Mouse (Mus musculus) embryonic facial prominence, embryonic 10.5 days (tissue): Measurements from ENCODE around the gene Zfhx3. TPM values are rescaled to one million over a fixed set of nuclear protein-coding genes. Genes with fewer than 3 reads are reported as not detected.
A peak's percentile ranks its signal among the peaks of the same experiment; 100 is the strongest.

Source experiments
- DNase-seq: peaks from one replicate; pipeline ENCODE4 v3.0.0-alpha.2; 2017; ENCODE audit warnings: low spot score
- H3K27ac ChIP-seq: fragments of 300-500 bp; sonication (generic); replicated peaks from 2 replicates; pipeline ENCODE4 v1.5.1; 2016; ENCODE audit warnings: mild to moderate bottlenecking
- H3K27me3 ChIP-seq: fragments of 300-500 bp; sonication (generic); replicated peaks from 2 replicates; pipeline ENCODE4 v1.6.1; 2016; ENCODE audit warnings: low read depth, mild to moderate bottlenecking; ENCODE audit not compliant: poor library complexity, severe bottlenecking
- H3K36me3 ChIP-seq: fragments of 300-500 bp; sonication (generic); replicated peaks from 2 replicates; pipeline ENCODE4 v1.6.1; 2016; ENCODE audit warnings: mild to moderate bottlenecking, moderate library complexity
- H3K4me1 ChIP-seq: fragments of 300-500 bp; sonication (generic); 2 replicates; pipeline ENCODE4 v1.6.1; 2016
- H3K4me3 ChIP-seq: fragments of 300-500 bp; sonication (generic); 2 replicates; pipeline ENCODE4 v1.5.1; 2016; ENCODE audit warnings: mild to moderate bottlenecking, moderate library complexity
- H3K9me3 ChIP-seq: fragments of 300-500 bp; sonication (generic); 2 replicates; pipeline ENCODE4 v1.6.1; 2016; ENCODE audit warnings: mild to moderate bottlenecking
- WGBS: fragments of 180-500 bp; shearing (Covaris S2); methylation state at CpG from one replicate; pipeline ENCODE4 v1.1.7; 2016; 5-methylcytosine and 5-hydroxymethylcytosine counted together
- polyA plus RNA-seq: library from polyadenylated mRNA; unstranded; fragments of >200 nt; fragmentation: Nextera tagmentation; extraction: Ambion mirVana; gene quantifications from 2 replicates; pipeline ENCODE4 v1.2.1, GENCODE M21; 2016

Gene Zfhx3
- polyA plus RNA-seq, 1 experiment from 2014 or later: 18.8 TPM

GRCm38 (mm10) chr8:108583867-108584661 is 641.6 kb downstream of the Zfhx3 start:
- Histone ChIP-seq H3K27me3 (peaks cover 6% of the 10 kb centered on the region; the same call in 1 of the 2 replicates), H3K36me3 (no peaks in the 10 kb centered on the region), H3K9me3 (no peaks in the 10 kb centered on the region), H3K4me1 (peaks cover 41% of the 10 kb centered on the region), H3K4me3 (no peak overlapping the region), H3K27ac (peak overlapping the region; percentile 70)
- WGBS: 54% methylated on average over 9 of the region's 9 CpGs
- no peak for DNase-seq

- Histone ChIP-seq H3K9me3 (no peaks in the 10 kb centered on the region), H3K36me3 (no peaks in the 10 kb centered on the region), H3K4me3 (no peak overlapping the region), H3K4me1 (peaks cover 37% of the 10 kb centered on the region), H3K27me3 (peaks cover 6% of the 10 kb centered on the region; the same call in 1 of the 2 replicates), H3K27ac (peak overlapping the region; percentile 70)
- peak; percentile 59 for DNase-seq
- WGBS: 47% methylated on average over 4 of the region's 4 CpGs
Measured at GRCm38 (mm10) chr8:108584662-108584978, 642.2 kb downstream of the Zfhx3 start.

- no peak for DNase-seq
- Histone ChIP-seq H3K27me3 (peaks cover 17% of the 10 kb centered on the region), H3K27ac (no peak overlapping the region), H3K36me3 (no peaks in the 10 kb centered on the region), H3K9me3 (no peaks in the 10 kb centered on the region), H3K4me1 (peaks cover 40% of the 10 kb centered on the region), H3K4me3 (no peak overlapping the region)
- WGBS: 92% methylated on average over 7 of the region's 7 CpGs
Measured at GRCm38 (mm10) chr8:108591037-108591436, 648.6 kb downstream of the Zfhx3 start.

GRCm38 (mm10) chr8:108592028-108592724 is 649.7 kb downstream of the Zfhx3 start:
- H3K27ac ChIP-seq: peak overlapping the region; percentile 80; the same call in 1 of the 2 replicates
- H3K9me3 ChIP-seq: no peaks in the 10 kb centered on the region
- H3K27me3 ChIP-seq: peaks cover 17% of the 10 kb centered on the region
- no peak overlapping the region for H3K4me3 ChIP-seq
- no peaks in the 10 kb centered on the region for H3K36me3 ChIP-seq
- peaks cover 43% of the 10 kb centered on the region for H3K4me1 ChIP-seq
- DNase-seq: no peak
- 93% methylated on average over 11 of the region's 11 CpGs for WGBS

- Histone ChIP-seq H3K9me3 (no peaks in the 10 kb centered on the region), H3K27me3 (peaks cover 17% of the 10 kb centered on the region), H3K36me3 (no peaks in the 10 kb centered on the region), H3K27ac (peak overlapping the region; percentile 80), H3K4me3 (no peak overlapping the region), H3K4me1 (peaks cover 46% of the 10 kb centered on the region)
- peak; percentile 31 for DNase-seq
- WGBS: 34% methylated on average over 13 of the region's 13 CpGs
Measured at GRCm38 (mm10) chr8:108592990-108593589, 650.6 kb downstream of the Zfhx3 start.

GRCm38 (mm10) chr8:108593891-108594290 is 651.4 kb downstream of the Zfhx3 start:
- peaks cover 54% of the 10 kb centered on the region for H3K4me1 ChIP-seq
- 0 out of 2 replicates have a peak overlapping the region, but pooled peaks have one; percentile 8 for H3K4me3 ChIP-seq
- H3K36me3 ChIP-seq: no peaks in the 10 kb centered on the region
- peak overlapping the region; percentile 80 for H3K27ac ChIP-seq
- WGBS: 25% methylated on average over 9 of the region's 9 CpGs
- peaks cover 17% of the 10 kb centered on the region for H3K27me3 ChIP-seq
- peak; percentile 69 for DNase-seq
- H3K9me3 ChIP-seq: no peaks in the 10 kb centered on the region

- H3K4me3 ChIP-seq: 0 out of 2 replicates have a peak overlapping the region, but pooled peaks have one; percentile 16
- DNase-seq: peak; percentile 35
- H3K9me3 ChIP-seq: no peaks in the 10 kb centered on the region
- H3K36me3 ChIP-seq: no peaks in the 10 kb centered on the region
- WGBS: 42% methylated on average over 9 of the region's 9 CpGs
- peaks cover 59% of the 10 kb centered on the region for H3K4me1 ChIP-seq
- peaks cover 17% of the 10 kb centered on the region for H3K27me3 ChIP-seq
- H3K27ac ChIP-seq: peak overlapping the region; percentile 80
Measured at GRCm38 (mm10) chr8:108594361-108595060, 652.1 kb downstream of the Zfhx3 start.

- Histone ChIP-seq H3K9me3 (no peaks in the 10 kb centered on the region), H3K27me3 (peaks cover 17% of the 10 kb centered on the region), H3K4me1 (peaks cover 59% of the 10 kb centered on the region), H3K4me3 (no peak overlapping the region), H3K27ac (peak overlapping the region; percentile 80), H3K36me3 (no peaks in the 10 kb centered on the region)
- WGBS: 53% methylated on average over 9 of the region's 9 CpGs
- no peak for DNase-seq
Measured at GRCm38 (mm10) chr8:108595061-108595419, 652.6 kb downstream of the Zfhx3 start.

- Histone ChIP-seq H3K36me3 (no peaks in the 10 kb centered on the region), H3K27me3 (peaks cover 15% of the 10 kb centered on the region), H3K9me3 (no peaks in the 10 kb centered on the region), H3K4me3 (no peak overlapping the region), H3K4me1 (peaks cover 59% of the 10 kb centered on the region), H3K27ac (no peak overlapping the region)
- WGBS: 80% methylated on average over 19 of the region's 19 CpGs
- no peak for DNase-seq
Measured at GRCm38 (mm10) chr8:108595721-108596495, 653.5 kb downstream of the Zfhx3 start.

GRCm38 (mm10) chr8:108599003-108599402 is 656.6 kb downstream of the Zfhx3 start:
- peak; percentile 58 for DNase-seq
- no peaks in the 10 kb centered on the region for H3K36me3 ChIP-seq
- no peak overlapping the region for H3K4me3 ChIP-seq
- 0 out of 2 replicates have a peak, but pooled peaks cover 7% of the 10 kb centered on the region for H3K27me3 ChIP-seq
- 56% methylated on average over 8 of the region's 8 CpGs for WGBS
- peaks cover 39% of the 10 kb centered on the region for H3K4me1 ChIP-seq
- no peak overlapping the region for H3K27ac ChIP-seq
- H3K9me3 ChIP-seq: no peaks in the 10 kb centered on the region

GRCm38 (mm10) chr8:108599558-108599957 is 657.1 kb downstream of the Zfhx3 start:
- no peak overlapping the region for H3K4me3 ChIP-seq
- H3K27me3 ChIP-seq: 0 out of 2 replicates have a peak, but pooled peaks cover 7% of the 10 kb centered on the region
- no peaks in the 10 kb centered on the region for H3K9me3 ChIP-seq
- no peaks in the 10 kb centered on the region for H3K36me3 ChIP-seq
- DNase-seq: no peak
- no peak overlapping the region for H3K27ac ChIP-seq
- H3K4me1 ChIP-seq: peaks cover 33% of the 10 kb centered on the region
- WGBS: 86% methylated on average over 6 of the region's 6 CpGs
